Mouse (Mus musculus) midbrain, embryonic 15.5 days (tissue): ENCODE results near the gene Pomc. TPM values are rescaled to one million over a fixed set of nuclear protein-coding genes. Genes with fewer than 3 reads are reported as not detected.
"Not testable (repeated sequence)": the region's sequence is repeated elsewhere in the genome, so short reads cannot be mapped to it uniquely, and the experiment has no call there.

Experiments
- ATAC-seq: fragments of 200-750 bp; cut with Nextera tagmentation; replicated peaks from 2 replicates; pipeline ENCODE4 v1.8.0; 2017; ENCODE audit warnings: moderate TSS enrichment
- H3K27ac ChIP-seq: fragments of 300-500 bp; sonication (generic); 2 replicates; pipeline ENCODE4 v1.5.1; 2015; ENCODE audit warnings: mild to moderate bottlenecking, inconsistent platforms
- H3K27me3 ChIP-seq: fragments of 300-500 bp; sonication (generic); replicated peaks from 2 replicates; pipeline ENCODE4 v1.6.1; 2015; ENCODE audit warnings: inconsistent platforms
- H3K36me3 ChIP-seq: fragments of 300-500 bp; sonication (generic); replicated peaks from 2 replicates; pipeline ENCODE4 v1.6.1; 2015; ENCODE audit warnings: inconsistent platforms
- H3K4me1 ChIP-seq: fragments of 300-500 bp; sonication (generic); 2 replicates; pipeline ENCODE4 v1.6.1; 2015; ENCODE audit warnings: inconsistent platforms
- H3K4me2 ChIP-seq: fragments of 300-500 bp; sonication (generic); 2 replicates; pipeline ENCODE4 v1.6.1; 2015; ENCODE audit warnings: inconsistent platforms, mild to moderate bottlenecking, moderate library complexity
- H3K4me3 ChIP-seq: fragments of 300-500 bp; sonication (generic); 2 replicates; pipeline ENCODE4 v1.5.1; 2015; ENCODE audit warnings: mild to moderate bottlenecking, inconsistent platforms
- H3K9ac ChIP-seq: fragments of 300-500 bp; sonication (generic); 2 replicates; pipeline ENCODE4 v1.6.1; 2015; ENCODE audit warnings: mild to moderate bottlenecking, inconsistent platforms
- H3K9me3 ChIP-seq: fragments of 300-500 bp; sonication (generic); 2 replicates; pipeline ENCODE4 v1.6.1; 2016; ENCODE audit warnings: inconsistent platforms
- WGBS: fragments of 180-500 bp; shearing (Covaris S2); methylation state at CpG from one replicate; pipeline ENCODE4 v1.1.7; 2015; ENCODE audit warnings: mixed read lengths; 5-methylcytosine and 5-hydroxymethylcytosine counted together
- polyA plus RNA-seq: library from polyadenylated mRNA; unstranded; fragments of >200 nt; fragmentation: Nextera tagmentation; extraction: Ambion mirVana; gene quantifications from 2 replicates; pipeline ENCODE4 v1.2.1, GENCODE M21; 2015

Gene Pomc
- polyA plus RNA-seq, 1 experiment from 2014 or later: 5.0 TPM

DNA sequence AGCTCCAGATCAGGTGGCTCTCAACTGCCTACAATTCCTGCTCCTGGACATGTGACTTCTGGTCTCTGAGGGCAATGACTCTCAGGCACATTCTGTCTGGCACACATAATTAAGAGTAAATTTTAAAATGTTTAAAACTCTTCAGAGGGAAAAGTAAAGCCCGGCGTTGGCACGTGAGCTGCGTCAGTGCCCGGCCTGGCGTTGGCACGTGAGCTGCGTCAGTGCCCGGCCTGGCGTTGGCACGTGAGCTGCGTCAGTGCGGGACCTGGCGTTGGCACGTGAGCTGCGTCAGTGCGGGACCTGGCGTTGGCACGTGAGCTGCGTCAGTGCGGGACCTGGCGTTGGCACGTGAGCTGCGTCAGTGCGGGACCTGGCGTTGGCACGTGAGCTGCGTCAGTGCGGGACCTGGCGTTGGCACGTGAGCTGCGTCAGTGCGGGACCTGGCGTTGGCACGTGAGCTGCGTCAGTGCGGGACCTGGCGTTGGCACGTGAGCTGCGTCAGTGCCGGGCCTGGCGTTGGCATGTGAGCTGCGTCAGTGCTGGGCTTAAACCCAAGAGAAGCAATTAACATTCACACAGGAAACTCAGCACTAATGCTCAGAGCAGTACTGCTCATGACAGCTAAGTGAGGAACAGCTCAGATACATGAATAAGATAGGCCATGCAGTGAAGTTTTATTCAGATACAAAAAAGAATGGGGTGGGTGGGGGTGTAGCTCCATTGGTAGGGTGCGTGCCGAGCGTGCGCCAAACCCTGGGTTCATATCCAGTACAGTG lies 24.5 kb upstream of the Pomc start:
- H3K36me3 ChIP-seq, H3K27ac ChIP-seq, H3K4me3 ChIP-seq, H3K27me3 ChIP-seq, H3K9ac ChIP-seq, ATAC-seq, H3K4me2 ChIP-seq, H3K4me1 ChIP-seq, H3K9me3 ChIP-seq: not testable (repeated sequence)
- WGBS: 92% methylated on average over 41 of the region's 47 CpGs

DNA sequence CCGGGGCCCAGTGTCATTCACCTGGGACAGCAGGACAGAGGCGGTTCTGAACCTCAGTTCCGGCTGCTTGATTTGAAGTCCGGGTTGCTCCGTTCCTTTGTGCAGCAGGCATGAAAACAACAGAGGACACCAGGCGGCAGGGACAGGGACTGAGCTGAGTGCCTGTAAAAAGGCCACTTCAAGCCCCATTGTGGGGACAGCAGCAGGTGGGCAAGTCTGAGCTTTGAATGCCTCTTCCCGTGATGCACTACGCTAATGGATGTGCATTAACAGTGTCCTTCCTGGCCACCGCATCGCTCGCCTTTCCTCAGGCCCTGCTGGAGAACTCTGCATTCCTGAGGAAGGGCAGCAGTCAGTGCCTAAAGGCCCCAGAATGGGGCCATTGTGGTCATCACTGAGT lies 12.7 kb upstream of the Pomc start:
- WGBS: 8% methylated on average over 11 of the region's 11 CpGs
- H3K4me1 ChIP-seq: no peaks in the 10 kb centered on the region

DNA sequence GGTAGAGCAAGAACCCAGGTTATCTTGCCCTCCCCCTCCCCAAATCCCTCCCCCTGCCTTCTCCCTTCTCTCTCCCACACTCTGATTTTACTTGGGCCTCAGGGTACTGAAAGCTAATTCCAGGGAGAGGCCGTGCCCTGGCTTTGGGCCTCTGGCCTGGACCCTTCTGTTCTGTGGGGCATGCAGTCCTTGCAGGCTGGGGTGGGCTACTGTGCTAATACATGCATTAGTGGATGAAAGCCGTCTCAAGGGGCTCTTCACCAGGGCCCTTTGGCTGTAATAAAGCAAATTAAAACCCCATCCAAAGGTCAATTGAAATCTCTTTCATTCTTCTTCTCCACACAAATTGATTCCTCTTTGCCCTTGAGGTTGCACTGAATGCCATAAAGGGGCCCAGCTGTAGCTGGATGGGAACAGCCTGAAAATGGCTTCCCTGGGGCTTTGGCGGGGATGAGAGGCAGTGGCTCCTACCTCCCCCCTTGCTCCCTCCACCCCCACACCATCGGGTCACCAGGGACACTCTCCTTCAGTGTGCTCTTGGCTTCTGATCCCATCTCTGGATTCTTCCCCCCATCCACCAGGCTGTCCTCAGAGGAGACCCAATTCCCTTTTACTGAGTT lies 10.2 kb upstream of the Pomc start:
- no peaks in the 10 kb centered on the region for H3K36me3 ChIP-seq
- H3K4me3 ChIP-seq: no peak overlapping the region
- no peak overlapping the region for H3K27ac ChIP-seq
- no peak overlapping the region for H3K4me2 ChIP-seq
- H3K4me1 ChIP-seq: no peaks in the 10 kb centered on the region
- ATAC-seq: no peak
- 27% methylated on average over 4 of the region's 4 CpGs for WGBS
- no peaks in the 10 kb centered on the region for H3K9me3 ChIP-seq
- no peaks in the 10 kb centered on the region for H3K27me3 ChIP-seq
- H3K9ac ChIP-seq: no peak overlapping the region

More for the DNA sequence above, 12.7 kb upstream of the Pomc start:
- Histone ChIP-seq H3K9ac (no peak overlapping the region), H3K36me3 (no peaks in the 10 kb centered on the region), H3K9me3 (no peaks in the 10 kb centered on the region), H3K4me3 (no peak overlapping the region), H3K27ac (no peak overlapping the region), H3K4me2 (no peak overlapping the region), H3K27me3 (no peaks in the 10 kb centered on the region)
- 0 out of 2 replicates have a peak, but pooled peaks have one; percentile 45 for ATAC-seq

DNA sequence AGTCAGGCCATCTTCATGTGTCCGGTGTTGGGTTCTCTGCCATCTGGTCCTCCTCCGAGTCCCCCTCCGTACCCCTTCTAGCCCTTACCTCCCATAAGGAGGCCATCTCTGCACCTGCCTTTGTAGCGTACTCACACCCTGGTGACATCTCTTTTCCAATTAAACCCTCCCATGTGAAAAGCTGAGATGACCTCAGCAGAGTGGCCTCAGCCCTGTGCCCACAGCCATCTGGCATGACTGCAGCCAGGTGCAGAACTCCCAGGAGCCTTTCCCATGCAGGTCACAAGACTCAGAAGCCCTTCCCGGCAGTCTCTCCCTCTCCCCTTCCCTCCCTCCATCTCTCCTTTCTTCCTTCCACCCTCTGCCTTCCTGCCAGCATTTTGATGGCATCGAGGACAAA lies 7.2 kb upstream of the Pomc start:
- no peak overlapping the region for H3K27ac ChIP-seq
- WGBS: 58% methylated on average over 6 of the region's 6 CpGs
- no peak for ATAC-seq
- no peak overlapping the region for H3K4me2 ChIP-seq
- no peak overlapping the region for H3K4me3 ChIP-seq
- no peaks in the 10 kb centered on the region for H3K9me3 ChIP-seq
- H3K27me3 ChIP-seq: no peaks in the 10 kb centered on the region
- no peaks in the 10 kb centered on the region for H3K36me3 ChIP-seq
- H3K9ac ChIP-seq: no peak overlapping the region
- H3K4me1 ChIP-seq: no peaks in the 10 kb centered on the region

DNA sequence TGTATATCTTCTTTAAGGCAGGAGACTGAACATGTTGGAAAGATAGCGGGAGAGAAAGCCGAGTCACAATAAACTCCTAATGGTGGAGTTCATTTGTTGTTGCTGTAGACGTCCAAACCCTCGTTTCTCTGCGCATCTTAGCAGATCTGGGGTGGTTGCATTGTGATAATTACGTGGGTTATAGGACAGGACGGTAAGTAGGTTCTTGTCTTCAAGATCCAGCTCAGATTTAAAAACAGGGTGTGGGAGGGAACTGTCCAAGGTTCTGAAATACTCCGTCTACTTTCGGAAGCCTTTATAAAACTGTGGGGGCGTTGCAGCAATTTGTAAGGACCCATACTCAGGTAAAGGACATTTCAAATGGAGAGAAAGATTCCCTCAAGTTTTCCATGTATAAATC lies 620 bp downstream of the Pomc start:
- Histone ChIP-seq H3K4me3 (no peak overlapping the region), H3K9ac (no peak overlapping the region), H3K4me2 (no peak overlapping the region), H3K9me3 (no peaks in the 10 kb centered on the region), H3K36me3 (no peaks in the 10 kb centered on the region), H3K4me1 (peaks cover 7% of the 10 kb centered on the region), H3K27me3 (peaks cover 21% of the 10 kb centered on the region), H3K27ac (no peak overlapping the region)
- ATAC-seq: no peak
- WGBS: 26% methylated on average over 10 of the region's 10 CpGs

DNA sequence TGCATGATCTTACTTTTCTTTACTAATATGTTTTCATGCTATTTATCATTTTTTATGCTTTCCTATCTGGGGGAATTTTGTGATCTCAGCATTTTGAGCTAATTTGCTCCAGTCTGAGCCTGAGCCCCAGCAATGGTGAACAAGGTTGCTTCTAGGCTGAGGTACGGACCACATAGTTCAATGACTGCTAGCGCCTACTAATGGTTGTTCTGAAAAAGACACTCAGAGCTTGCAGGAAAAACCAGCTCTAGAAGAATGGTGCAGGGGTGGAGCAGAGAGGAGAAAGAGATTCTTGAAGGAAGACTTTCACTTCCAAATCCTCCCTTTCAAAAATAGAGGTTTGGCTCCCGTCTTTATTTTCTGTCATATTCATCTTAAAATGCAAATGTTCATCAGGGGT lies 1.6 kb downstream of the Pomc start:
- Histone ChIP-seq H3K27me3 (peaks cover 21% of the 10 kb centered on the region), H3K4me1 (peaks cover 12% of the 10 kb centered on the region), H3K36me3 (no peaks in the 10 kb centered on the region), H3K4me3 (no peak overlapping the region), H3K9ac (no peak overlapping the region), H3K4me2 (no peak overlapping the region), H3K27ac (no peak overlapping the region), H3K9me3 (no peaks in the 10 kb centered on the region)
- ATAC-seq: no peak
- 16% methylated on average over 3 of the region's 3 CpGs for WGBS

DNA sequence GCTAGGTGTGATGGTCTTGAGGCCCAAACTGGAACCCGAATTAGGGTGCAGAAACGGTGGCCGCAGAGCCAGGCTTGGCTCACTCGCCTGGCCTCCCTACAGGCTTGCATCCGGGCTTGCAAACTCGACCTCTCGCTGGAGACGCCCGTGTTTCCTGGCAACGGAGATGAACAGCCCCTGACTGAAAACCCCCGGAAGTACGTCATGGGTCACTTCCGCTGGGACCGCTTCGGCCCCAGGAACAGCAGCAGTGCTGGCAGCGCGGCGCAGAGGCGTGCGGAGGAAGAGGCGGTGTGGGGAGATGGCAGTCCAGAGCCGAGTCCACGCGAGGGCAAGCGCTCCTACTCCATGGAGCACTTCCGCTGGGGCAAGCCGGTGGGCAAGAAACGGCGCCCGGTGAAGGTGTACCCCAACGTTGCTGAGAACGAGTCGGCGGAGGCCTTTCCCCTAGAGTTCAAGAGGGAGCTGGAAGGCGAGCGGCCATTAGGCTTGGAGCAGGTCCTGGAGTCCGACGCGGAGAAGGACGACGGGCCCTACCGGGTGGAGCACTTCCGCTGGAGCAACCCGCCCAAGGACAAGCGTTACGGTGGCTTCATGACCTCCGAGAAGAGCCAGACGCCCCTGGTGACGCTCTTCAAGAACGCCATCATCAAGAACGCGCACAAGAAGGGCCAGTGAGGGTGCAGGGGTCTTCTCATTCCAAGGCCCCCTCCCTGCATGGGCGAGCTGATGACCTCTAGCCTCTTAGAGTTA lies 5.2 kb downstream of the Pomc start:
- ATAC-seq: peak; percentile 98

DNA sequence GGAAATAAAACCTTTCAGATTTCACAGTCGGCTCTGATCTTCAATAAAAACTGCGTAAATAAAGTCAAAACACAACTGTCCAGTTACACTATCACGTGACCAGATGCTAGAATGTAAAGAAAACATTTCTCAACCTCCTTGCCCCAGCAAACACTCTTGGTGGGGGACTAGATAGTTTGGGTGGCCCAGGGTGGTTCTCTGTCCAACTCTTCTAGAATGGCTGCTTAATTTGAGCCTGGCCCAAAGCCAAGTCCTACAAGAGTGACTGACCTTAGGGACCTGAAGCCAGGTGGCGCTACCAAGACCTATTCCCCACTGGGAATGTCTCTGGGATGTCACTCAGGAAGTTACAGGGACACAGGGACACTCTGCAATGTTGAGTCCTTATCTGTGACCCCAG lies 5.8 kb downstream of the Pomc start:
- 52% methylated on average over 4 of the region's 4 CpGs for WGBS
- Histone ChIP-seq H3K36me3 (peaks cover 6% of the 10 kb centered on the region; the same call in 1 of the 2 replicates), H3K9me3 (no peaks in the 10 kb centered on the region), H3K27me3 (no peaks in the 10 kb centered on the region), H3K4me3 (peak overlapping the region; percentile 68), H3K4me1 (peaks cover 12% of the 10 kb centered on the region), H3K27ac (peak overlapping the region; percentile 97), H3K9ac (peak overlapping the region; percentile 65), H3K4me2 (peak overlapping the region; percentile 74)
- no peak for ATAC-seq

More for the DNA sequence above, 5.2 kb downstream of the Pomc start:
- 2% methylated on average over 53 of the region's 53 CpGs for WGBS
- peak overlapping the region; percentile 68 for H3K4me3 ChIP-seq
- H3K9ac ChIP-seq: peak overlapping the region; percentile 65
- H3K27me3 ChIP-seq: 0 out of 2 replicates have a peak, but pooled peaks cover 5% of the 10 kb centered on the region
- peak overlapping the region; percentile 97 for H3K27ac ChIP-seq
- H3K4me1 ChIP-seq: peaks cover 12% of the 10 kb centered on the region
- H3K36me3 ChIP-seq: peaks cover under 1% of the 10 kb centered on the region; the same call in 1 of the 2 replicates
- H3K9me3 ChIP-seq: no peaks in the 10 kb centered on the region
- peak overlapping the region; percentile 74 for H3K4me2 ChIP-seq

DNA sequence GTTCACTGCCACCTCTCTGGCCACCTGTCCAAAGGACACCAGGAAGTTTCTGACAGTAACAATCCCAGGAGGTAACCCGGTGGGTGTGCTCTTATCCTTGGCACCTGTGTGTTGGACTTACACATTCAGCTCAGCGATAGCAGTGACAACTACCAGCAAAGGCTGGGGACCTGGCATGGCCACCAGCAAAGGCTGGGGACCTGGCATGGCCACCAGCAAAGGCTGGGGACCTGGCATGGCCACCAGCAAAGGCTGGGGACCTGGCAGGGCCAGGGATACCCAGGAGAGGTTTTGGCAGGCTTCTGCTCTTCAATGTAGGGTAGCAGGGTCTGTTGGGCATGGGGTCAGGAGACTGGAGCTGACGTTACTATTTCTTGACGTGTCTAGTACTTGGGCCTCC lies 12.4 kb downstream of the Pomc start:
- Histone ChIP-seq H3K4me3 (no peak overlapping the region), H3K9me3 (no peaks in the 10 kb centered on the region), H3K4me2 (no peak overlapping the region), H3K27ac (no peak overlapping the region), H3K36me3 (peaks cover 43% of the 10 kb centered on the region), H3K4me1 (no peaks in the 10 kb centered on the region), H3K9ac (no peak overlapping the region), H3K27me3 (no peaks in the 10 kb centered on the region)
- ATAC-seq: no peak
- WGBS: 94% methylated on average over 4 of the region's 4 CpGs

DNA sequence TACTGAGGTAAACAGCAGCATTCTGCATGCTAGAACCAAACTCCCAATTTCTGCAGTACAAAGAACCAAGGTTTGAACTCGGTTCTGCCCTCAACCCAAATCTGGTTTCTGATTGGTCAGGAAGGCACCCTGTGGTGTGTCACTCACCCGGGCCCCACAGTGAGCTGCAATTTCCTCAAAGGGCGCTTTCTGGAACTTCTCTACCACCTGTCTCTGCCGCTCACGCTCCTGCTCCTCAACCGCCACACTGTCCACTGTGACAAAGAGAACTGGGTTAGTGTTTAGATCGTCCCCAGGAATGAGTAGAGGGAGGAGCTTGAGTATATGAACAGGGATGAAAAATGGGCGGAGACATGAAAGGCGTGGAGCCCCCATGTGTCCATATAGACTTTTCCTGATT lies 13.6 kb downstream of the Pomc start:
- no peaks in the 10 kb centered on the region for H3K27me3 ChIP-seq
- no peaks in the 10 kb centered on the region for H3K9me3 ChIP-seq
- no peak for ATAC-seq
- H3K36me3 ChIP-seq: peaks cover 44% of the 10 kb centered on the region
- no peak overlapping the region for H3K9ac ChIP-seq
- 69% methylated on average over 9 of the region's 9 CpGs for WGBS
- no peaks in the 10 kb centered on the region for H3K4me1 ChIP-seq
- H3K4me3 ChIP-seq: no peak overlapping the region
- no peak overlapping the region for H3K4me2 ChIP-seq
- H3K27ac ChIP-seq: no peak overlapping the region

DNA sequence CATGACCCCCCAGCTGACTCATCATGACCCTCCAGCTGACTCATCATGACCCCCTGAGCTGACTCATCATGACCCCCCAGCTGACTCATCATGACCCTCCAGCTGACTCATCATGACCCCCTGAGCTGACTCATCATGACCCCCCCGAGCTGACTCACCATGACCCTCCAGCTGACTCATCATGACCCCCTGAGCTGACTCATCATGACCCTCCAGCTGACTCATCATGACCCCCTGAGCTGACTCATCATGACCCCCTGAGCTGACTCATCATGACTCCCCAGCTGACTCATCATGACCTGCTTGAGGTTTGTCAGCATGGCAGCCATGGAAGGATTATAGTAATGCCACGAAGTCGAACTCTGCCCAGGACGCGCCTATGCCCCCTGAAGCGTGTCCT lies 18.4 kb downstream of the Pomc start:
- not testable (repeated sequence) for H3K4me2 ChIP-seq, H3K9me3 ChIP-seq, H3K4me1 ChIP-seq, H3K9ac ChIP-seq, H3K4me3 ChIP-seq, ATAC-seq, H3K27me3 ChIP-seq, H3K27ac ChIP-seq
- peaks cover 56% of the 10 kb centered on the region for H3K36me3 ChIP-seq
- 95% methylated on average over 6 of the region's 6 CpGs for WGBS

DNA sequence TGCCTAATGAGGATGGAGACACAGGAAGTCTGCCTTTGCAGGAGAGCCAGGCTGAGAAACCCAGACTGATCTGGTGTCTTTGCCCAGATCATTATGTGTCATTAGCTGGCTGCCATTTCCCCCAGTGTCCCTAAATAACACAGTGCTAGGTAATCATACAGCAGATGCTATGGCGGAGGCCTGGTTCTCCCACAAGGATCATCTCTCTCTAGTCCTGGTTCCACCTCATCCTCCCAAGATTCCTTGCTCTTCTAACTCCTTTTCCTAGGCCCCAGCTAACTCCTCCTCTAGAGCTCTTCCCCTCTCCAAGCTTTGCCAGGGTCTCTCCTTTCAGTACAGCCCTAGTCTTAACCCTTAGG lies 26.2 kb downstream of the Pomc start:
- Histone ChIP-seq H3K9ac (no peak overlapping the region), H3K27me3 (no peaks in the 10 kb centered on the region), H3K4me1 (peaks cover 12% of the 10 kb centered on the region), H3K27ac (no peak overlapping the region), H3K4me2 (peak overlapping the region; percentile 57), H3K9me3 (no peaks in the 10 kb centered on the region), H3K4me3 (no peak overlapping the region), H3K36me3 (peaks cover 24% of the 10 kb centered on the region)
- ATAC-seq: peak; percentile 10; the same call in 1 of the 2 replicates
- 50% methylated on average over 1 of the region's 1 CpGs for WGBS
